Mouse (Mus musculus) midbrain, postnatal 0 days (tissue): ENCODE measurements around the gene Klhl5. TPM values are rescaled to one million over a fixed set of nuclear protein-coding genes. Genes with fewer than 3 reads are reported as not detected.

Source experiments
- ATAC-seq: fragments of 200-750 bp; cut with Nextera tagmentation; 2 replicates; pipeline ENCODE4 v1.8.0; 2017; ENCODE audit warnings: moderate number of reproducible peaks, mild to moderate bottlenecking, moderate TSS enrichment, moderate library complexity; ENCODE audit not compliant: low FRiP score
- DNase-seq: peaks from one replicate; pipeline ENCODE4 v3.0.0-alpha.2; 2015; ENCODE audit warnings: low spot score
- H3K27ac ChIP-seq: fragments of 300-500 bp; sonication (generic); 2 replicates; pipeline ENCODE4 v1.5.1; 2014; ENCODE audit warnings: low read depth, mild to moderate bottlenecking, low read length, mixed read lengths
- H3K27me3 ChIP-seq: fragments of 300-500 bp; sonication (generic); 2 replicates; pipeline ENCODE4 v1.6.1; 2014; ENCODE audit warnings: low read length, control low read depth, mixed read lengths; ENCODE audit not compliant: insufficient read depth
- H3K36me3 ChIP-seq: fragments of 300-500 bp; sonication (generic); 2 replicates; pipeline ENCODE4 v1.6.1; 2014; ENCODE audit warnings: low read length, control low read depth, mixed read lengths; ENCODE audit not compliant: insufficient read depth
- H3K4me1 ChIP-seq: fragments of 300-500 bp; sonication (generic); 2 replicates; pipeline ENCODE4 v1.6.1; 2014; ENCODE audit warnings: mild to moderate bottlenecking, control low read depth, antibody characterized with exemption, low read length, mixed read lengths; ENCODE audit not compliant: insufficient read depth
- H3K4me2 ChIP-seq: fragments of 300-500 bp; sonication (generic); 2 replicates; pipeline ENCODE4 v1.6.1; 2014; ENCODE audit warnings: low read depth, mild to moderate bottlenecking, low read length, mixed read lengths; ENCODE audit not compliant: poor library complexity, severe bottlenecking
- H3K4me3 ChIP-seq: fragments of 300-500 bp; sonication (generic); 2 replicates; pipeline ENCODE4 v1.5.1; 2014; ENCODE audit warnings: low read depth, mild to moderate bottlenecking, low read length, moderate library complexity
- H3K9ac ChIP-seq: fragments of 300-500 bp; sonication (generic); replicated peaks from 2 replicates; pipeline ENCODE4 v1.6.1; 2014; ENCODE audit warnings: mild to moderate bottlenecking, low read length, moderate library complexity, mixed read lengths; ENCODE audit not compliant: poor library complexity, severe bottlenecking
- H3K9me3 ChIP-seq: fragments of 300-500 bp; sonication (generic); 2 replicates; pipeline ENCODE4 v1.6.1; 2016; ENCODE audit warnings: low read length, control low read depth
- CTCF ChIP-seq: IDR thresholded peaks from 2 replicates; pipeline ENCODE4 v1.5.1; 2016; ENCODE audit warnings: antibody characterized with exemption, mild to moderate bottlenecking
- WGBS: fragments of 180-500 bp; shearing (Covaris S2); extraction: QIAGEN DNeasy Blood & Tissue Kit; methylation state at CpG from one replicate; pipeline ENCODE4 v1.1.7; 2014; 5-methylcytosine and 5-hydroxymethylcytosine counted together
- polyA plus RNA-seq: library from polyadenylated mRNA; unstranded; fragments of >200 nt; fragmentation: Nextera tagmentation; extraction: Ambion mirVana; gene quantifications from 2 replicates; pipeline ENCODE4 v1.2.1, GENCODE M21; 2015
- total RNA-seq: library from RNA; depleted of rRNA; stranded (reverse); fragments of >200 nt; gene quantifications from 2 replicates; pipeline ENCODE4 v1.2.3, GENCODE M21; 2014

Gene Klhl5
- total and polyA plus RNA-seq, 2 experiments from 2014 or later, result 56.6 to 64.4 TPM

DNA sequence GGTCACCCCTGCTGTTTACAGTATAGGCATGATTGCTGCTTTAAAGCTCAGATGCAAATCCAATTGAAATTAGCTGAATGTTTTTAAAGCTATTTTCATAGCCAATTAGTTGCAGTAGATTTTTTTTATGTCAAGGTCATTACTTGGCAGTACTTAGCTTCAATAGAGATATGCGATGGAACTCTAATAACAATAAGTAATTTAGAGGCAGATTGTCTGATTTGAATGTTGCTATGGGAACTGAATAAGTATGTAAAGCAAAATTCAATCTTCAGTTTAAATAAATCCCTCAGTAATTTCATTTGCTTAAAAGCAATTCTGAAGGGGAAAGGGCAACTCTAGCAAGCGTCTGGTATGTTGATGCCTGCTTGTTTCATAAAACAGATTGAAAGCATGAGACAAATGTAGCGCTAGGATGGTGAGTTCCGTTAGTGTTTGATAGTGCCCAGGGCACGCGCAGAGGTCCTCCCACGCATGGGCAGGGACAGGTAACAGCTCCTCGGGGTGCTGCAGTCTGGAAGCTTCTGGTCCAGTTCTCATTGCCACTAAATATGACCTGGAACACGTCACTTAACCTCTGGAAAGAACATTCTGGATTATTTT, 38.3 kb downstream of the Klhl5 start:
- no peak overlapping the region for H3K27ac ChIP-seq
- no peak overlapping the region for H3K9ac ChIP-seq
- no peak for ATAC-seq
- TF ChIP-seq CTCF, result no peak
- peaks cover 35% of the 10 kb centered on the region for H3K36me3 ChIP-seq
- 68% methylated on average over 9 of the region's 9 CpGs for whole genome bisulfite sequencing
- no peak overlapping the region for H3K4me3 ChIP-seq
- no peaks in the 10 kb centered on the region for H3K4me1 ChIP-seq
- no peaks in the 10 kb centered on the region for H3K27me3 ChIP-seq
- no peaks in the 10 kb centered on the region for H3K9me3 ChIP-seq
- no peak overlapping the region for H3K4me2 ChIP-seq
- DNase-seq, result no peak

DNA sequence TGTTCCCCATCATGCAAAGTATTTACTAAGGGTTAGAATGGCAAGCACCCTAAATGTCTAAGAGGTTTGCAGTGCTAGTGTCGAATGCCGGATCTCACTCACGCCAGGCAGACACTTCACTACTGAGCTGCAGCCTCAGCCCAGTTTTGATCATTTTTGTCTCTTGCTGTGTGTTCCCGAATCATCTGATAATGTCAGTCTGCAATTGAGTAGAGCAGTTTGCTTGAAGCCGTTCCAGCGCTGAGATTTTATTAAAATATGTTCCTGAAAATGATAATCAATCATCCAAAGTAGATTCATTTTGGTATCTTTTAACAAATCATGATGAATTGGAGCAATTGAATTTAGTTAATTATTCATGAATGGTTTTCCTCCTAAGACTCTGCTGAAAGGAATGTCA, 39.4 kb downstream of the Klhl5 start:
- Histone ChIP-seq H3K36me3 (peaks cover 36% of the 10 kb centered on the region), H3K9me3 (no peaks in the 10 kb centered on the region)
- DNase-seq, result no peak

DNA sequence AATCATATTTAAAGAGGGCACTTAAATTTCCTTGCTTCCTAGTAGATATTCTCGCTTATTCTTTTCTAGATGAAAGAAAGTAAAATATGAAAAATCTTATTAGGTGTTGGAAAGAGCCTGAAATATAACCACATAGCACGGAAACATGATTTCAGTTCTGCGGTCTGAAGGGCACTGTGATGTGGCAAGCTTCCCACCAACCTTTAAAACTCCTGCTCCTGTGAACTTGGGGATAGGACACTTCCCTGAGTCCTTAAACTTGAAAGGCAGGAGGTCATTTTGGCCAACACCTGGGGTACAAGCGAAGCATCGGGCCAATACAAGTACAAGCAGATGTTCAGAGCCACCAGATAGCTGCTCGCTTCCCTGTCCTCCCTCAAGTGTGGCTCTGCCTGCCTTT, 42.4 kb downstream of the Klhl5 start:
- WGBS, result 91% methylated on average over 6 of the region's 6 CpGs
- Histone ChIP-seq H3K9me3 (no peaks in the 10 kb centered on the region), H3K9ac (no peak overlapping the region), H3K27ac (no peak overlapping the region), H3K4me2 (no peak overlapping the region), H3K4me3 (no peak overlapping the region), H3K4me1 (no peaks in the 10 kb centered on the region), H3K36me3 (peaks cover 40% of the 10 kb centered on the region), H3K27me3 (no peaks in the 10 kb centered on the region)
- ATAC-seq, result no peak
- DNase-seq, result no peak
- no peak for TF ChIP-seq CTCF

More for the DNA sequence above, 39.4 kb downstream of the Klhl5 start:
- Histone ChIP-seq H3K27ac (no peak overlapping the region), H3K9ac (no peak overlapping the region), H3K4me1 (no peaks in the 10 kb centered on the region), H3K27me3 (no peaks in the 10 kb centered on the region), H3K4me3 (no peak overlapping the region), H3K4me2 (no peak overlapping the region)
- TF ChIP-seq CTCF, result no peak
- ATAC-seq, result no peak
- WGBS, result 75% methylated on average over 6 of the region's 6 CpGs

DNA sequence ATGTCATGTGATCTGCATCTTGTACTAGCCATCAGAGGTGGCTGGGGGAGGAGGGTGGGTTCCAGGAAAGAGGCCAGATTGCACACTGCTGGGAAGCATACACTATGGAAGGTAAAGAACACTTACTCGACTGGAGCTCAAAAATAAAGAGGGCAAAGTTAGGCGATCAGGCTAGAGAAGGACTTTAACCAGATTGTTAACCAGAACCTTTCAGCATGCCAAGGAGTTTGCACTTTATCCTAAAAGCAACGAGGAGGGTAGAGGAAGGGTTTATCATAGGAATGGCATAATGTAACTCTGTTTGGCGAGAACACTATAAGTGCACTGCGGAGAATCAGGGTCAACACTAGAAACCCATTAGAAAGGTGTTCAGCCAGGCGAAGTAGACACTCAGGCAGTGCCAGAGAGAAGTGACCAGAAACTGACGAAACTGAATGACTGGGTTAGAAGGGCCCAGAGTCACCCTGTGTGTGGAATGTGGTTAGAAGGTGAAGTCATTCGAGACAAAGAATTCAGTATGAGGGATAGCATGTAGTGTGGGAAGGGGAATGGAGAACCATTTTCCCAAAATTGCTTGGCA, 43.1 kb downstream of the Klhl5 start:
- WGBS, result 90% methylated on average over 8 of the region's 8 CpGs
- peaks cover 40% of the 10 kb centered on the region for H3K36me3 ChIP-seq
- TF ChIP-seq CTCF, result no peak
- H3K4me1 ChIP-seq, result no peaks in the 10 kb centered on the region
- H3K9ac ChIP-seq, result no peak overlapping the region
- H3K27ac ChIP-seq, result no peak overlapping the region
- no peak overlapping the region for H3K4me2 ChIP-seq
- no peaks in the 10 kb centered on the region for H3K9me3 ChIP-seq
- ATAC-seq, result no peak
- H3K4me3 ChIP-seq, result no peak overlapping the region
- DNase-seq, result no peak
- H3K27me3 ChIP-seq, result no peaks in the 10 kb centered on the region

DNA sequence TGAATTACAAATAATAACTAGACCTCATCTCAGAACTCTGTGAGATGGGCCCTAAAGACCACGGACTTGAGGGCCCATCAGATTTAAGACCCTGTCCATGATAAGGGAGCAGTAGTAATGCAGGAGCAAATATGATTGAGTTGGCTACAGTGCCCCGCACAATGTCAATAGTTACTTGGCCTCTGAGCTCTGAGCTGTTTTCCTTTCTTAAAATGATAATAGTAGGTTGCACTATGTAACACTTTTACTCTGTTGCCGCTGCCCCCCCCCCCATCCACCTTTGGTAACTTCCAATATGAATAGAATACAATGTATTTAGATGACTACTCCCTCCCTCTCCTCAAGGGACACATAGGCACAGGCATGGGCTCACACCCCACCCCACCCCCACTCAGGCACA, 43.9 kb downstream of the Klhl5 start:
- Histone ChIP-seq H3K9me3 (no peaks in the 10 kb centered on the region), H3K27me3 (no peaks in the 10 kb centered on the region), H3K27ac (no peak overlapping the region), H3K4me3 (no peak overlapping the region), H3K36me3 (peaks cover 40% of the 10 kb centered on the region), H3K4me2 (no peak overlapping the region), H3K4me1 (no peaks in the 10 kb centered on the region), H3K9ac (no peak overlapping the region)
- 95% methylated on average over 3 of the region's 3 CpGs for WGBS
- no peak for DNase-seq
- no peak for TF ChIP-seq CTCF
- no peak for ATAC-seq

DNA sequence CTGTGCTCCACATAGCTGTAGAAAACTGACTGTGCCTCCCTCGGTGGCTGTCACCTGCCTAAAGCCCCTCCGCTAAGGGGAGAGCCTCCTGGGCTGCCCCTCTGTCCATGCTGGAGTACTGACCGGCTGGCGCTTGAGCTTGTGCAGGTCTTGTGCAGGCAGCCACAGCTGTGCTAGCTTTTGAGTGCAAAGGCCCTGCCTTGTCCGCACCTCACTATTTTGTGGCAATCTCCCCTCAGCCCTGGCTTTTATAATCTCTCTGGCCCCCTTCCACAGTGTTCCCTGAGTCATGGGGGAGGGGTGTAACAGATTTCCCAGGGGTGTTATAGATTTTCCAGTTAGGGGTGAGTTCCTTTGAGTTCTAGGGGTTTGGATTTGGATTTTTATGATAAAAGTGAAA, 44.4 kb downstream of the Klhl5 start:
- WGBS, result 86% methylated on average over 5 of the region's 5 CpGs
- Histone ChIP-seq H3K9me3 (no peaks in the 10 kb centered on the region), H3K4me2 (no peak overlapping the region), H3K36me3 (peaks cover 40% of the 10 kb centered on the region), H3K27me3 (no peaks in the 10 kb centered on the region), H3K27ac (no peak overlapping the region), H3K9ac (no peak overlapping the region), H3K4me1 (no peaks in the 10 kb centered on the region), H3K4me3 (no peak overlapping the region)
- ATAC-seq (no peak), DNase-seq (no peak)
- no peak for TF ChIP-seq CTCF
